Mouse (Mus musculus) adrenal gland, postnatal 10 days (tissue): Measurements from ENCODE around the gene Insrr. TPM values are rescaled to one million over a fixed set of nuclear protein-coding genes. Genes with fewer than 3 reads are reported as not detected.
"Not testable (repeated sequence)": the region's sequence is repeated elsewhere in the genome, so short reads cannot be mapped to it uniquely, and the experiment has no call there.

Source experiments
- DNase-seq: peaks from one replicate; pipeline ENCODE4 v3.0.0; 2021; ENCODE audit warnings: mixed read lengths
- total RNA-seq, 2 experiments: library from RNA; stranded (reverse); gene quantifications; 2 replicates each; pipeline ENCODE4 v1.2.3; 2021

Insrr gene
- total RNA-seq, 2 experiments from 2014 or later = 0.99 to 2.7 TPM

DNA sequence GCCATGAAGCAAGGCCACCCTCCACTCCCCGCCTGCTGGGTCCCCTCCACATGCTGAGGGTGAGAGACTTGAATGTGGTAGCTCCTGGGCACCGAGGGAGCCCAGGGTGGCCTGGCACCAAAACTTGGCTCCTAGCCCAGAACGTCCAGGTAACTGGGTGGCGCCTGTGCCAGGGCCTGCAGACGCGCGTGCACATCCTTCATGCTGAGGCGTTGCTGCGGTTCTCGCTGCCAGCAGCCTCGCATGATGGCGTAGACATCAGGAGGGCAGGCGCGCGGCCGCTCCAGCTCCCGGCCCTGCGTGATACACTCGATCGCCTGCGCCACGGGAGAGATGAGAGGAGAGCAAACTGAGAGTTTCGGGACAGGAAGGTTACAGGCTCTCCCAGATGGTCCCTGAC lies 18.5 kb upstream of the Insrr start:
- no peak for DNase-seq

DNA sequence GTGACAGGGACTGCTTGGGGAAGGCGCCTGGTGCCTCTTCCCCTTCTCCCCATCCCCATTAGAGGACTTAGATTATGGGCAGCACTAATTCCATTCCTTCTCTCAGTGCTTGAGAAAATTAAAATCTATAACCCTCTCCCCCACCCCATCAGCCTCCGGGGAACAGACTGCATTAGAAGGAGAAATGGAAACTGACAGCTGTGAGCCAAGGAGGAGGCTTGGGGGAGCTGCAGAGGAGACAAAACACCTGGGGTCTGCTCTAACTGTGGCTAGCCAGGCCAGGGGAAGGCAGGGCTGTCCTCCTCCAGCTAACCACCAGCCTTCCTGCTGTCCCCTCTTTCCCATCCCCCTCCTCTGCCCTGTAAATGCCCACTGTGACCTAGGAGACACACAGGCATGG lies 17.7 kb upstream of the Insrr start:
- DNase-seq = no peak

DNA sequence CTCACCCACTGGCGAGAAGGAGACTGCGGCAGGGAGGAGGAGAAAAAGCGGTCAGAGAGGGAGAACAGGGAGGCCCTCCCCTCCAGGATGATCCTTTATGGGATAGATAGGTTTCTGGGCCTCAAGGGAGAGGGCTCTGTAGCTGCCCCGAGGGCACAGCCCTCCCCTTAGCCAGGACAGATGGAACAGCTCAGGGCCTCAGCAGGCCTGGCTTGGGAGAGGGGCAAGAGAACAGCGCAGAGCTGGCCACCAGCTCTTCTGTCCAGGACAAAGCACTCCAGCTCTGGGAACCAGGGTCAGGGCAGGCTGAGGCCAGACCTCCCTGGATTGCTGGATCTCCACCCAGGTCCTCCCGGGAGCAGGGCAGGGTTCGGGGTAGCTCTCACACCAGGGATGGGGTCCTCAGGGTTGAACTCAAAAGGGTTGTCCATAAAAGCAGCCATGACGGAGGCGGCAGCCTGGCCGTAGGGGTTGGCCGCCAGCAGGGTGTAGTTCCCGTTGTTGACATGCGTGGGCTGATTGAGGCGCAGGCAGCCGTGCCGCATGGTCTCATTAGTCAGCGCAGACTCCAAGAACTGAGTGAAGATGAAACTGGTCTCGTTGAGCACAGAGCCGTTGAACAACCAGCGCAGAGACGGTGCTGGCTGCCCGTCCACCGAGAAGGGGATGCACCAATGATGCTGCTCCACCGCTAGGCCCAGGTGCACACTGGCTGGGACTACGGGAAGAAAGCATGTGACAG lies 13.3 kb upstream of the Insrr start:
- no peak for DNase-seq

DNA sequence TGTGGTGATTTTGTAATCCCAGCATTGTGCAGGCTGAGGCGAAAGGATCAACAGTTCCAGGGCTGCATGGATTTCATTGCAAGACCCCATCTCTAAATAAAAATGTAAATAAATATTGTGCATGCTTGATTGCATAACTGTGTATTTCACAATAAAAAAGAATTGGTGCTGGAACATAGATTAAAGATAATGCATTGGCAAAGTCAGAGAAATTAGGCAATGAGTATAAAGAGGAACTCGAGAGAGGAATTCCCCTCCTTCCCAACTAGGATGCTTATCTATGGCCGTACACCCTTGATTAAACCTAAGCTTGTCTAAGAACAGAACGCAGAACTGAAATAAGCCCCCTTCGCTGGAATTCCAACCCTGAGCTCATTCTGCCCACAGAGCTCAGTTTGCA lies 11.6 kb upstream of the Insrr start:
- no peak for DNase-seq

DNA sequence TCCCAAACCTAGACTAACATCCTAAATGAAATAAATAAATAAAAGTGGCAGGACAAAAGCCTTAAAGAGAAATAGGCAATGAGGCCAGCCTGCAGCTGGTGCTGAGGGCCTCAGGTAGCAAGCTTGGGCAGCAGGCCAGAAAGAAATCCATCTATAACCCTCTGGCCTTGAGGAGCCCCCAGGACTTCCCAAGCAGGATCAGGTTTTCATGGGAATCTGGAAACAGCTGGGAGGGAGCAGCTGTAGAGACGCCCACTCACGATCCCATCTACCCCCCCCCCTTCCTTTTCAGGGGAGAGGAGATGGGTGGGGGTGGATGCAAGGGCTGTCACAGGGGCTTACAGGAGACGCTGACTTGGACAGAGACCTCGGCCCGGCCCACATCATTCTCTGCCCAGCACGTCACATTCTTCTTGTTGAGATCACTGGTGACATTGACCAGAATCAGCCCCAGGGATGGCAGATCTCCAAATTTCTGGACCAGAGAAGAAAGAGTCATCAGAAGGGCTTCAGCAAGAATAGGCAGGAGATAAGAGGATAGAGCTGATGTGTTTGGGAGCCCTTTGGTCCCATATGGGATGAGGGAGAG lies 11.0 kb upstream of the Insrr start:
- DNase-seq = peak; percentile 43

DNA sequence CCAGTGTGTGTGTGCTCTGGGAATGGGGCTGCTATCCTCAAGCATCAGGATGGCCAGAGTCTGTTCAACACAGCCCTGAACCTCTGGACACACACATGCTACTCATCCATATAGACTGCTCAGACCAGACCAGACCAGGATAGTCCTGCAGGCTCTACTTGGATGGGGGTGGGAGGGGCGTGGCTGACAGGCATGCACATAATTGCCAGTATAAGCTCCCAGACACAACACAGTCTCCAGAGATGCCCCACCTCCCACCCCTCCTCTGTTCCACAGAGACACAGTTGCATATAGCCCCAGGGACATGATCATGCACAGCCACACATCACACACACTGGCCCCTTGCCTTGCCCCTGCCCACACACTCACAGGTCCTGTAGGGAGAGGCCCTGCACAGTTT lies 7.5 kb upstream of the Insrr start:
- DNase-seq = no peak

DNA sequence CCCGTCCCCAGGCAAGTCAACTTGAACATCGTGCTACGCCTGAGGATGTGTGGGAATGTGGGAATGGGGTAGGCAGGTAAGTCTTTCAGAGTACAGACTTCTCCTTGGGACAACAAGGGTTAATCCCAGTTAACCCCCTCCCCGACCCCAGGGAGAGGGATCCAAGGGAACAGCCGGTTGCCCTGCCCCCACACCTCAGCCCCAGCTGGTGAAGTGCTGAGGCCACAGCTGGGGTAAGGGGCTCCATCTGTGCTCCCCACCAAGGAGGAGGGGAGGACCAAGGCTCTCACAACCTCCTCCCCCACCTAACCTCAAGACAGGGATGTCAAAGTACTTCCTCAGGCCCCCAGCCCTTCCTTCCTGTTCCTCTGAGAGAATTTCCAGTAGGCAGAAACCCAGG lies 7.0 kb upstream of the Insrr start:
- no peak for DNase-seq

DNA sequence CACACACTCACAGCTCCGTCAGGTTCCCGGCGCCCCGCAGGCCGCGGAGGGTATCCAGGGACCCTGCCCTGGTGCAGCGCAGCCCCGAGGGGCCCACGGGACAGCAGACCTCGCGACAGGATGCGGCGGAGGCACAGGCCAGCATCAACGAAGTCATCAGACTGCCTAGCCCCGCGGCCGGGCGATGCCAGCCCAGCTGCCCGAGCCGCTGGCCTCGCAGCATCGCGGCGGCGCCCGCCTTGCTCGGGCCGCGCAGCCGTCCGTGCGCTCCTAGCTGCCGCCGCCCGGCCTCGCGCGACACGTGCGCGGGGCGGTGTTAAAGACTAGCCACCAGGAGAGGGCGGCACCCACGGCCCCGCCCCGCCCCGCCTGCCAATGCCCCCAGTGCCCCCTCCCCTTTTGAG lies 1.8 kb upstream of the Insrr start, which contains the start of gene Ntrk1:
Ntrk1 (minus strand) TSS at position 241 of the 404 bp plus-strand sequence.
- peak; percentile 36 for DNase-seq

DNA sequence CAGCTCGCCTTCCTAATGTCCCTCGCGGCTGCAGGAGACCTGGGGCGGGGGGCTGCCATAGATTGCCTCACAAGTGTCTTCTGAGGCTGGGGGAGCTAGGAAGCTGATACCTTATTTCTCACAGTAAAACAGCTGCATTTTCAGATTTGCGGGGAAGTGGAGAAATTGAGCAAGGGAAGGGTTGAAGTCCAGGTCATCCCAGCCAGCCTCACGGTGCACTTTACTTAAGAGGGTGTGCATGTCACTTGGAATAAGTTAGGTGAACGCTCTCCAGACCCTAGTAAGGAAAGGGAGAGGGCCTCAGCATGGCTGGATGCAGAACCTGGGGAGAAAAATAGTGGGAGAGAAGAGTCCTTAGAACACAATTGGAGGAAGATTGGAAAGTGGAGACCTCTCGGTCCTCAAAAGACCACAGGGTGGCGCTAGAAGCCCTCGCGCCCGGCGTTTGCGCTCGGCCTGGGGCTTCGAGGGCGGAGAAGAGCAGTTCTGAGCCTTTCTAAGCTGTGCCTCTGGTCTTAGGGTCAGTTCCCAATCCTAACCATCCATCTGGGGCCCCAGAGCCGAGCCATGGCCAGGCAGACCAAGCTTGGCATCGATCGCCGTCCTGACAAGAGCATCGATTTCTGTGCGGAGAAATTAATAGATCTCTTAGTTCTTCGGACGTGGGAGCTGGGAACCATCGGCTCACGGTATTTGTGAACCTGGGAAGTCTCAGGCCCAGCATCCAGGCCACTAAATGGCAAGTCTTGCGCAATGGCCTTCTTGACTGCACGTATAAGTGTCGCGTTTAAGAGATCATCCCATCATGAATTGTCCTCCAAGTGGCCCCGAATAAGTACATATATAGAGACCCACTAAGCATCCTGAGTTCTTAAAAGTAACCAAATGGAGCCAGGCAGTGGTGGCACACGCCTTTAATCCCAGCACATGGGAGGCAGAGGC lies 1.1 kb upstream of the Insrr start:
- peak; percentile 82 for DNase-seq

DNA sequence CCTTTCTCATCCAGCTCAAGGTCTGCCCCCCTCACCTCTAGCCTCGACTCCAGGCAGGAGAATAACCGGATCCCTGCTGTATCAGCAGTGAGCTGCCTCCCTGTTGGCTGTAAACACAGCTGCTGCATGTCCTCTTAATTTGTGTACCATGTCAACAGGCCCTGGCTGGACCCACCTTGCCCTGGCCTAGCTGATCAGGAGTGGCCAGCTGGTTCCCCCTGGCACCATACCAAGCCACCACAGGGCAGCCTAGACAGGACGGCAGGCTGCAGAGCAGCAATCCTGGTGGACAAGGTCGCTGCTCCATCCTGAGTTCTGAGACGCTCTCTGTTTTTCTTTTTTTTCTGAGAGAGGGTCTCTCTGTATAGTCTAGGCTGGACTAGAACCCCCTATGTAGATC lies 4.9 kb downstream of the Insrr start:
- DNase-seq = no peak

DNA sequence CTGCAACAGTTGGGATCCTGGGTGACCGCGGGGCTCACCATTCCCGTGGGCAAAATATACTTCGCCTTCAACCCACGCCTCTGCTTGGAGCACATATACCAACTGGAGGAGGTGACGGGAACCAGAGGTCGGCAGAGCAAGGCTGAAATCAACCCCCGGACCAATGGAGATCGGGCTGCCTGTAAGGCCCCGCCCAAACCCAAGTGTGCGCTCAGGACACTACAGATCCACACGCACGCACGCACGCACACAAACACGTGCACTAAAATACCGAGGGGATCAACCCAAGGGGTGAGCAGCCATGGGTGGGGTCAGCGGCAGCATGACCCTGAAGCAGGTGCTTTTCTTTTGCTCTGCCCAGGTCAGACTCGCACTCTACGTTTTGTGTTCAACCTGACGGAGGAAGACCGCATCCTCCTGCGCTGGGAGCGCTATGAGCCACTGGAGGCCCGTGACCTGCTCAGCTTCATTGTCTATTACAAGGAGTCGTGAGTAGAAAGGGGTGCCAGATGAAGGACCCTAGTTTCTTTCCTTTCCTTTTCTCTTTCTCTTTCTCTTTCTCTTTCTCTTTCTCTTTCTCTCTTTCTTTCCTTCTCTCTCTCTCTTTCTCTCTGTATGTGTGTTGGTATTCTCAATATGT lies 7.4 kb downstream of the Insrr start:
- DNase-seq = no peak

DNA sequence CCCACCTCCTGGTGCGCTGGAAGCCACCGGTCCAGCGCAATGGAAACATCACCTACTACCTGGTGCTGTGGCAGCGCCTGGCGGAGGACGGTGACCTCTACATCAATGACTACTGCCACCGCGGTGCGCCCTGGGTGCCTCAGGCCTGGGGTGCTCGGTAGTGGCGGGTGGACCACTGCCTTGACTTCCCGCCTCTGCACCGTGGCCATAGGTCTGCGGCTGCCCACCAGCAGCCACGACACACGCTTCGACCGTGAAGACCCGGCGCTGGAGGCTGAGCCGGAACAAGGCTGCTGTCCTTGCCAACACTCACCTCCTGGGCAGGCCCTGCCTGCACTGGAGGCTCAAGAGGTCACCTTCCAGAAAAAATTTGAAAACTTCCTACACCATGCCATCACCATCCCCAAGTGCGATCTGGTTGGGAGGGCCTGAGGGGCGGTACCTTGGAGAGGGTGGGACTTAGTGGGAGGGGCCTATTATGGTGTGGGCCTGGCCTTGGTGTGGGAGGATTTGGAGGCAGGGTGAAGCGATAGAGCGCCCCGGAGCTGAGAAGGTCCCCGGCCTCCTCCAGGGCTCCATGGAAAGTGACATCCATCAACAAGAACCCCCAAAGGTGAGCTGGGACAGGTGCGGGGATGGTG lies 12.7 kb downstream of the Insrr start:
- DNase-seq = peak; percentile 18

DNA sequence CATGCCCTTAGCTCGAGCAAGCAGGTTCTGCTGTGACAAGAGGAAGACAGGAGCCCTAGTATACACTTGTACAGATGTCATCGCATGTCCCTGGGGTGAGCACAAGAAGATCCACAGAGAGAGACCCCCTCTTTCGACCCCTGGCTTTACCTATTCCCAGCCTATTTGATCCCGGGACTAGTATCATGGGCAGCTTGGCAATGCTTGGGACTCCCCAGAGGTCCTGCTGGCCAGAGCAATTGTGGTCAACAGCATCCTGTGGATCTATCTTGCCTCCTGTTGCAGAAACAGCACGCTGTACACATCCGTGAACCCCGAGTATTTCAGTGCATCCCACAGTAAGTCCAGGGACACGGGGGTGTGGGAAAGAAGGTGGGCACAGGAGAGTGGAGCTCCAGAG lies 14.5 kb downstream of the Insrr start:
- DNase-seq = no peak

DNA sequence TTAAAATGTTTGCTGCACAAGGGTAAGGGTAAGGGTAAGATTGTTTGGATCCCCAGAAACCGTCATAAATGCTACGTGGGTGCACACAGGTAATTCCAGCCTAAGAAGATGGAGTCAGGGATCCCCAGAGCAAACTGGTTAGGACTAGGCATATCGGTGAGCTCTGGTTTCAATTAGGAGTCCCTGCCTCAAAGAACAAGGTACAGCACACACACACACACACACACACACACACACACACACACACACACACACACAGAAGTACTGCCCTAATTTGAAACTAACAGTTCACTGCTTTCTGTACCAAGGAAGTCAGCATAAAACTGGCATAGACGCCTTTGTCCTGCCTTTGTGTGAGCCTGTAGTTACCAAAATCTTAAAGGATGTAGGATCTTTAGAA lies 15.7 kb downstream of the Insrr start:
- no peak for DNase-seq

DNA sequence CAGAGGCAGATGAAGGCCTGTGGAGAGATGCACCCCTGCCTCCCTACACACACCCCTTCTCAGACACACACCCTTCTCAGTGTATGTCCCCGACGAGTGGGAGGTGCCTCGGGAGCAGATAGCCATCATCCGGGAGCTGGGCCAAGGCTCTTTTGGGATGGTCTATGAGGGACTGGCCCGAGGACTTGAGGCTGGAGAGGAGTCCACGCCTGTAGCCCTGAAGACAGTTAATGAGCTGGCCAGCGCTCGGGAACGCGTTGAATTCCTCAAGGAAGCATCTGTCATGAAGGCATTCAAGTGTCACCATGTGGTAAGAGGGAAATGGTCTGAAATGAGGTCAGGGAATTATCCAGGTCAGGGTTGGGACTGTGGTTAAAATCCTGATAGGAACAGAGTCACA lies 16.1 kb downstream of the Insrr start:
- no peak for DNase-seq

DNA sequence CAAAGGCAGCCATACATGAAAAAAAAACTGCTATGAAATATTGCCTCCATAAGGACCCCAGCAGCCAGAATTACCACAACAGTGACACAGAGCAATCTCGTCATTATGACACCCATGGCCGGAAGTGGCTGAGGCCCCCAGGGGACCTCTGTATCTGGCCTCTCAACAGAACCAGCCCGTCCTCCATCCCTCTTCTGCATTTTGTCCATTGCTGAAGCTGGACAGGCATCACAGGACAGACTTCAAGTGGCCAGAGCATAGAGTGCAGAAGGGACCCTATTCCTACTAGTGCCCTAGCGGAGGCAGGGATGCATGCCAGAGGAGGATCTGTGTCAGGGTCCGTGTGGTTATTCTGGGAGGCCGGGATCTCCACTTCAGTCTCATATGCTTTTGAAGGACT lies 19.4 kb downstream of the Insrr start:
- no peak for DNase-seq

DNA sequence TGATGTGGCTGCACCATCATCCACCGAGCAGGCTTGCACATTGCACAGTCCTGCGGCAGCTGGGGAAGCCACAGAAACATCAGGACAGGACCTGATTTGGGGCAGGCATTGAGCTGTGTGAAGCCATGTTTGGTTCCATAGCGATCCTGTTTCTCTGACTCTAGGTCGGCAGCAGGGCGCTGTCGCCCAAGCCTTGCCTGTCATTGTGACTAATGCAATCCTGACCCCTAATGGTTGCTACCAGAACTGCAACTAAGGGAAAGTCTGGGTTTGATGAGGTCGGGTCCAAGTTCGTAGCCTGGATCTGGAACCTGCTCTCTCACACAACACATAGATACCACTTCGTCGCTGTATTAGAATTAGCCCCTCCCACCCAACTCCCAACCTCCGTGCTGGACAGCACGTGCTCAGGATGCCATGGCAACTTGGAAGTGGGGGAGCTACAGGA lies 19.9 kb downstream of the Insrr start:
- DNase-seq = peak; percentile 86

DNA sequence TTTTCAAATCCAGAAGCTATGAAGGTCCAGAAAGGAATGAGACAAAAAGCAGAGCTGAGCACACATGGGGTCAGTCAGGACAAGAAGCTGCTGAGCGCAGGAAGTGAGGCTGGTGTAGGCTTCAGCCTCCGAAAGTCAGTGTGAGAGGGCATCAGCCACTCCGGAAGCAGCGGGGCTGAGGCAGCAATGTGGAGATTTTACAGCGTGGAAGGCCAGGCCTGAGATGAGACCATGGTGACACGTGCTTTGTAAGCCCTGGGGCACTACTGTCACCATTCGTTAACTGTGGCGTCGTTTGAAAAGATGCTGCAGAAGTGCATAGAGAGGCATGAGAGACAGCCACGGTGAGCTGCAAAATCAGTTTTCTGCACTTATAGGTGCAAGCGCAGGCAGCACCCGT lies 21.5 kb downstream of the Insrr start:
- DNase-seq = no peak

DNA sequence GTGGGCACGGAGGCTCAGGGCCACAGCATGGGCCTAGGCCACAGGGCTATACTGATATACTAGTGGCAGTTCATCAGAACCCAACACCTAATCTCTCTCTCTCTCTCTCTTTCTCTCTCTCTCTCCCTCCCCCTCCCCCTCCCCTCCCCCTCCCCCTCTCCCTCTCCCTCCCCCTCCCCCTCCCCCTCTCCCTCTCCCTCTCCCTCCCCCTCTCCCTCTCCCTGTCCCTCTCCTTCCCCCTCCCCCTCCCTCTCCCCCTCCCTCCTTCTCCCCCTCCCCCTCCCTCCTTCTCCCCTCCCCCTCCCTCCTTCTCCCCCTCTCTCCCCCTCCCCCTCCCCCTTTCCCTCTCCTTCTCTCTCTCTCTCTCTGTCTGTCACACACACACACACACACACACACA lies 27.5 kb downstream of the Insrr start, which contains the start of gene Pear1:
Pear1 (minus strand) TSS at position 101 of the 400 bp plus-strand sequence.
- DNase-seq = not testable (repeated sequence)

DNA sequence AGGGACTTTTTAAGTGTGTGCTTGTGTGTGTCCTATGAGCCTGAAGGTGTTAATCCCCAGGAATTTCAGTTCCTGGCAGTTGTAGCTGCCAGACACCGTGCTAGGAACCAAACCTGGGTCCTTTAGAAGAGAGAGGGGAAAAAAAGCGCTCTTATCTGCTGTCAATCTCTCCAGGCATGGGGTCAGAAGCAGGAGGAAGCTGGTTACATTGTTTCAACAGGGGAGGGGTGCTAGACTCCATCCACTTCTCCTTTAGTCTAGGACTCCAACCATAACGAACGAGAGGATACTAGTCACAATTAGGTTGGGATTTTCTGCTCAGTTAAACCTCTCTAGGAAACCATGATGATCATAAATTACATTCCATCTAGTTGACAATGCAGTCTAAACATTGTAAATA lies 31.7 kb downstream of the Insrr start:
- DNase-seq = no peak

DNA sequence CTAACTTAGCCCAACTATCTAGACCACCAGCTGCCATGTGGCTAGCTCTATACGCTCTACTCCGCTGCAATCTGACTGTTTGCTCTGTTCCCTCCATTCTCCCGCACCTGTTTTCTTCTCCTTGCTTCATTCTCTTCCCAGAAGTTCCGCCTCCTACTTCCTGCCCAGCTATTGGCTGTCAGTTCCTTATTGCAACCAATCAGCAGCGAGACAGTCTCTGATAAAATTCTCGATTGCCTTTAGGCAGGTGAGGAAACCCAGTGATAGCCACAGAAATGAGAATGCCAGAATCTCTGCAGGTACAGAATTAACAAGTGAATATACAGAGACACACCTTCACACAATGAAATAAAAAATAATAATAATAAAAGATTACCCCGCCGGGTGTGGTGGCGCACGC lies 32.3 kb downstream of the Insrr start:
- no peak for DNase-seq
